Mouse (Mus musculus) CH12.LX (cell line): ENCODE data around the gene Slc5a10.
A peak's percentile ranks its signal among the peaks of the same experiment; 100 is the strongest.

ENCODE experiments used
- CTCF ChIP-seq, 2 experiments: IDR thresholded peaks in 1 of 2; conservative IDR thresholded peaks in 1 of 2; 2 replicates each; pipeline ENCODE4 v1.5.1; 2011 to 2012; ENCODE audit warnings: low read depth in 2 of 2, low read length in 2 of 2, improper control_type of control experiment in 1 of 2, inconsistent platforms in 1 of 2, mild to moderate bottlenecking in 1 of 2, moderate library complexity in 1 of 2
- EP300 ChIP-seq: IDR thresholded peaks from 2 replicates; pipeline ENCODE4 v1.6.1; 2011; ENCODE audit warnings: low read length, improper control_type of control experiment
- JUND ChIP-seq: conservative IDR thresholded peaks from 2 replicates; pipeline ENCODE4 v1.6.1; 2011; ENCODE audit warnings: low read depth, low read length, improper control_type of control experiment
- POLR2A ChIP-seq: IDR thresholded peaks from 2 replicates; pipeline ENCODE4 v1.6.1; 2011; ENCODE audit warnings: low read depth, mild to moderate bottlenecking, improper control_type of control experiment, low read length
- SIN3A ChIP-seq: IDR thresholded peaks from 2 replicates; pipeline ENCODE4 v1.6.1; 2012; ENCODE audit warnings: low read length, improper control_type of control experiment, inconsistent platforms

DNA sequence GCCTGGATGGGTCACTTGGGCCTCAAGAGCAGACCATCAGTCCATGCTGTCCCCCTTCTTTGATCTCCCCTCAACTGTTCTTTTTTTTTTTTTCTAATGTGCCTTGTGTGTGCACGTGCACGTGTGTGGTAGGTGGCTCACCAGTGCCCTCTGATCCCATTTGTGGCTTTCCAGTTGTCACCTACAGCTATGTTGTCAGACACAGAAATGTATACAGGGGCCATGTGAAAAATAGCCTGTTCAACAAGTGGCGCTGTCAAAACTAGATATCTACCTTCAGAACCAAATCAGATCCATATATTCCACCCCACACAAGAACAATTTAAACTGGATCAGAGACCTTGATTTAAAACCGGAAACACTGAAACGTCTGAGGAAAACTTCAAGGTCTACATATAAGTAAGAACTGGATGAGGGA lies 71.5 kb downstream of the Slc5a10 start:
- TF ChIP-seq JUND: no peak
- TF ChIP-seq POLR2A: no peak
- TF ChIP-seq EP300: no peak
- 0 out of 2 replicates have a peak, but pooled peaks have one; percentile 55 for TF ChIP-seq SIN3A
- TF ChIP-seq CTCF (conservative IDR thresholded peaks at IDR 0.05 in 1 of 2, IDR thresholded peaks at IDR 0.05 in 1 of 2; ENCODE audit: low read depth in 2 of 2, low read length in 2 of 2): no peak
